Mouse (Mus musculus) CH12F3 (cell line): Measurements from ENCODE around the gene Cwc22.

Experiments used
- in situ Hi-C: fragments of 300-500 bp; cut with MboI; formaldehyde crosslinking; loops from 2 replicates; pipeline ENCODE4 v1.14.3; 2020; ENCODE audit warnings: low sequenced_read_pairs

Cwc22 gene

GRCm38 (mm10) chr2:77879736-77880135 is 66.4 kb downstream of the Cwc22 start:
- in situ Hi-C loops = no loop called here

DNA sequence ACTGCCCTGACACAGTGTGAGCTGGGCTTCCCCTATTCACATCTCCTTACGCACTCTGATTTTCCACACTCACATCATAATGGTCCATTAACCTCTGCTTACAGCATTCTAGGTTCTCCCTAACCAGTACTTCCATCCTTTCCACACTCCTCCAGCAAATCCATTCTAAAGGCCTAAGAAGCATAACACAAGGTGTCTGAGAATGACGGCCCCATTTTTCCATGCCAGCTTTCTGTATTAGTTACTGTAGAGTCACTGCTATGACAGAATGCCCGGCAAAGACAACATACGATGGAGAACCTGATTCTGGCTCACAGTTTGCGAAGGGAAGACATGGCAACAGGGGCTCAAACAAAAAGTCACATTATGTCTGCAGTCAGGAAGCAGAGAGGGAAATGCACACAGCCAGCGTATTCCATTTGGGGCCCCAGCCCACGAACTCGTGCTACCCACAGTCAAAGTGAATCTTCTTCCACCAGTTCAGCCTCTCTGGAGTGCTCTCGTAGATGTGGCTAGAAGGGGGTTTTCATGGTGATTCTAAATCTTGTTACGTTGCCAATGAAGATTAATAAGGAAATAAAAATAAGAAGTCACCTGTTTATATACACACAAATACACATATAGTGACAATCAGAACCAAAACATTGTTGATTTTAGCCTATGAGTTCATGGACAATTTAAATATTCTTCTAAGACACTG is 68.9 kb downstream of the Cwc22 start:
- in situ Hi-C loops = no loop called here

- in situ Hi-C loops = no loop called here
These were observed 69.8 kb downstream of the Cwc22 start for GRCm38 (mm10) chr2:77876331-77876730.

- in situ Hi-C loops = no loop called here
These were observed 70.7 kb downstream of the Cwc22 start for GRCm38 (mm10) chr2:77875516-77875915.

DNA sequence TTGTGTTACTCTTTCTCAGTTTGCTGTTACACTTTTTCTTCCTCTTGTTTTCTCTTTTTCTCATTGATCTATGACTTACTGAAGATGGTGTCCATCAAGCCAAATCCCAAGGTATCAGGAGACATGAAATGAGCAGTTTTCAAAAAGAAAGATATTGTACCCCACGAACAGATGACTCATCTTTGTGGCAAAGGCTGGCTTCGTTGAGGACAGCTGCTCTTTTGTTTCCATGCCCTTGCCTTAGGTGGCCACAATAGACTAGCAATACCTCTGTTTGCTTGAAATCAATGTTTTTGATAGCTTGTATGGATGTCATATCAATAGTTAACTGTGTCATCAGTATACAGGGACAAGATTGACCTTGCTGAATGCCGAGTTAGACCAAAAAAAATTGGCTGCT is 71.5 kb downstream of the Cwc22 start:
- in situ Hi-C loops = no loop called here

DNA sequence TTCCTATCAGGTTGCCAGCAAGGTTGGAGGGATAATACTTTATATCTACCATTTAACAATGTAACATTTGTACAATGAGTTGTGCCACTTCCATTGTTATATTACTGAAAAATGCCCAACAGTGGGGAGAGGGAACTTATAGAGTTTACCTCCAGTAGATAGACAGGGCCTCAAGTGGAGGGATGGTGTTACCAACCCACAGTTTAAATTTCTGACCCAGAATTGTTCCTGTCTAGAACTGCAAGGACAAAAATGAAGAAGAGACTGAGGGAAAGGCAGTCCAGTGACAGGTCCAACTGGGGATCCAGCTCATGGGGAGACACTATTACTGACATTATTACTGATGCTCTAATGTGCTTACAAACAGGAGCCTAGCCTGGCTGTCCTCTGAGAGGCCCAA is 72.4 kb downstream of the Cwc22 start:
- in situ Hi-C loops = no loop called here

DNA sequence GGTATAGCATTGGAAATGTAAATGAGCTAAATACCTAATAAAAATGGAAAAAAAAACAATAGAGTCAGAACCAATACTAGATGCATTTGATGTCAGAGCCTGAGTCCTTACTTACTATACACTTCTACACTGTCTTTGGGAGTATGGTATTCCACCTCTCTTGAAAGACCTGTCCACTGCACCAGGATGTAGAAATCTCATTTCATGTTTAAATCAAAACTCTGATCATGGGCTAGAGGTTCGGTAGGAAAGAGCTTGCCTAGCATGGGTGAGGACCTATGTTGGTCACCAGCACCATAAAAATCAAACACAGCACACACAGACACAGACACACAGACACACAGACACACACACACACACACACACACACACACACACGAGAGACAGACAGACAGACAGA is 73.5 kb downstream of the Cwc22 start:
- in situ Hi-C loops = no loop called here

DNA sequence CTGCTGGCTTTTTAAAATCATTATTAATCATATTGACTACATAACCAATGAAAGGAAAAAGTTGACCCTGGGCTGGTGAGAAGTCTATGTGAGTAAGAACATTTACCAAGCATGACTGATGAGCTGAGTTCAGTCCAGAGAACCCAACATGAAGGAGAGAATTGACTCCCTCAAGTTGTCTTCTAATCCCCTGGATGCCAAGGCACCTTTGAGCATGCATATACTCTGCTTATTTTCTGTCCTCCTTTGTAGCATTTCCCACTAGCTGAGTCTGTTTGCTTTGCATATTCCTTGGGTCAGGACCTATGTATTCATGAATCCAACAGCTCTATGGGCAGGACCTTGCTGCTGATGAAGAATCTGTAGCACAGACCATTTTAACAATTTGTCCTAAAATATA is 75.0 kb downstream of the Cwc22 start:
- in situ Hi-C loops = no loop called here

GRCm38 (mm10) chr2:77869729-77870280 is 76.4 kb downstream of the Cwc22 start:
- in situ Hi-C loops = no loop called here

DNA sequence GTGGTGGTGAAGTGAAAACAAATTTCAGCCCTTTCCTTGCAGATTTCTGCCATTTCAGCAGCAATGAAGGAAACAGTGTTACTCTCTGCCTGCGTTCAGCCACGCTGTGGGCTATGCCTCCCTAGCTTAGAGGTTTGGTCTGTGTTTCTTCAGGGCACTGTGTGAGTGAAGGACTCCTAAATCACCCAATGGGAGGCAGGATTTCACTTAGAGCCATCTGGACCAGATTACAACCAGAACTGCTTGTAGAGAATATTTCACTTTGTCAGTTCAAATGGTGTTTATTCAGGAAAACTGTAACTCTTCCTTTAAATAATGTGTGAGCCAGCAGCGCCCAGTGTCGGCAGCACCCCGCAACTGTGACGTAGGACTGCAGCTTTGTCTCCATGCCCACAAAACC is 82.2 kb downstream of the Cwc22 start:
- in situ Hi-C loops = no loop called here

- in situ Hi-C loops = no loop called here
These were observed 82.7 kb downstream of the Cwc22 start for GRCm38 (mm10) chr2:77863522-77863921.

DNA sequence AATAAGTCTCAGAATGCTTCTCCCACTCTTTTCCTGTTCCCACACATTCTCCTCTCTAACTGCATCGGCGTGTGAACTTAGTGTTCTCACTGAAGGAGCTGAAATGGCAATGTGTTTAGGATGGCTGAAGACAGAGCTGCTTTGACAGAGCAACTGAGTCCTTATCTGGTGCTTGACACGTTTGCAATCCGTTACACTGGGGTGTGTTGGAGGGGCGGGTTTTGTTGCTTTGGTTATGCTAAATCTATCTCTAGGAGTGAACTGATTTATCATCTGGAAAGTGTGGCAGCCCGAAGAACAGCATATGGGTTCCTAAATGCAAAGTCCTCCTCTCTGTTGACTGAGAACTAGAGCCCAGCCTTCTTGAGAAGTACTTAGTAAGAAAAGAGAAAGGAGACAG is 104.7 kb downstream of the Cwc22 start:
- in situ Hi-C loops = no loop called here

DNA sequence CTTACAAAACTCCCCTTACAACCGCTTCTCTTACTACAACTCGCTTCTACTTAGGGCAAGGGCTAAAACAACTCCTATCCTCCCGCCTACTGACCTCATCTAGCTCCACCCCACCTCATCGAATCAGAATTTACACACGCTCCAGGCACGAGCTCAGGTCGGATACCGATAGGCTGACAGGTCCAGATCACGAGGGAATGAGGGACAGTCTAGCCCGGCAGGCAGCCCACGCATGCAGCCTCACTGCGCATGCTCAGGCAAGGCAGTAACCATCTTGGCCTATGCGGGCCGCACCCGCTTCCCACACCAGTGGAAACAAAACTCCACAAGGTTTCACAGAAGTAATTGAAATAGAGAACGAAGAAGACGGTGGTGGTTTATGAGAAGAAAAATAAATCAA is 106.6 kb downstream of the Cwc22 start:
- in situ Hi-C loops = no loop called here

GRCm38 (mm10) chr2:77838688-77839087 is 107.5 kb downstream of the Cwc22 start:
- in situ Hi-C loops = no loop called here

GRCm38 (mm10) chr2:77835781-77836180 is 110.4 kb downstream of the Cwc22 start:
- in situ Hi-C loops = no loop called here
